Mouse (Mus musculus) forebrain, embryonic 11.5 days (tissue): ENCODE measurements around the gene Mapk3. TPM values are rescaled to one million over a fixed set of nuclear protein-coding genes. Genes with fewer than 3 reads are reported as not detected.

Experiments
- ATAC-seq: fragments of 200-750 bp; cut with Nextera tagmentation; replicated peaks from 2 replicates; pipeline ENCODE4 v1.8.0; 2017; ENCODE audit warnings: moderate TSS enrichment; ENCODE audit not compliant: low FRiP score
- DNase-seq: peaks from one replicate; pipeline ENCODE4 v3.0.0-alpha.2; 2017; ENCODE audit warnings: low spot score
- H3K27ac ChIP-seq: fragments of 300-500 bp; sonication (generic); 2 replicates; pipeline ENCODE4 v1.5.1; 2014; ENCODE audit warnings: low read depth, low read length
- H3K27me3 ChIP-seq: fragments of 300-500 bp; sonication (generic); 2 replicates; pipeline ENCODE4 v1.6.1; 2014; ENCODE audit warnings: mild to moderate bottlenecking, low read length, mixed read lengths; ENCODE audit not compliant: control insufficient read depth, insufficient read depth
- H3K36me3 ChIP-seq: fragments of 300-500 bp; sonication (generic); 2 replicates; pipeline ENCODE4 v1.6.1; 2014; ENCODE audit warnings: mild to moderate bottlenecking, low read length, moderate library complexity, mixed read lengths; ENCODE audit not compliant: control insufficient read depth, insufficient read depth
- H3K4me1 ChIP-seq: fragments of 300-500 bp; sonication (generic); replicated peaks from 2 replicates; pipeline ENCODE4 v1.6.1; 2014; ENCODE audit warnings: low read length, mixed read lengths; ENCODE audit not compliant: control insufficient read depth, insufficient read depth
- H3K4me2 ChIP-seq: fragments of 300-500 bp; sonication (generic); 2 replicates; pipeline ENCODE4 v1.6.1; 2014; ENCODE audit warnings: low read depth, mild to moderate bottlenecking, low read length, moderate library complexity, mixed read lengths; ENCODE audit not compliant: severe bottlenecking
- H3K4me3 ChIP-seq: fragments of 300-500 bp; sonication (generic); 2 replicates; pipeline ENCODE4 v1.5.1; 2014; ENCODE audit warnings: low read depth, low read length
- H3K9ac ChIP-seq: fragments of 300-500 bp; sonication (generic); 2 replicates; pipeline ENCODE4 v1.6.1; 2014; ENCODE audit warnings: low read length
- H3K9me3 ChIP-seq: fragments of 300-500 bp; sonication (generic); 2 replicates; pipeline ENCODE4 v1.6.1; 2016; ENCODE audit warnings: low read length, mixed read lengths; ENCODE audit not compliant: control insufficient read depth
- WGBS: fragments of 180-500 bp; shearing (Covaris S2); extraction: QIAGEN DNeasy Blood & Tissue Kit; methylation state at CpG from one replicate; pipeline ENCODE4 v1.1.7; 2014; 5-methylcytosine and 5-hydroxymethylcytosine counted together
- polyA plus RNA-seq: library from polyadenylated mRNA; unstranded; fragments of >200 nt; fragmentation: Nextera tagmentation; extraction: Ambion mirVana; gene quantifications from 2 replicates; pipeline ENCODE4 v1.2.1, GENCODE M21; 2014

Gene Mapk3
- polyA plus RNA-seq: 40.1 and 50.6 TPM in 2 replicates

- peak within 1 kb of the TSS; percentile 81 for H3K9ac ChIP-seq
- H3K4me2 ChIP-seq: peak within 1 kb of the TSS; percentile 91
- peak within 1 kb of the TSS; percentile 48 for H3K27ac ChIP-seq
- H3K36me3 ChIP-seq: no peaks in the 10 kb centered on the region
- DNase-seq: peak; percentile 95
- H3K27me3 ChIP-seq: no peaks in the 10 kb centered on the region
- H3K9me3 ChIP-seq: no peaks in the 10 kb centered on the region
- WGBS: under 1% methylated on average over 35 of the region's 38 CpGs
- peaks cover 4% of the 10 kb centered on the region; the same call in 1 of the 2 replicates for H3K4me1 ChIP-seq
- H3K4me3 ChIP-seq: peak within 1 kb of the TSS; percentile 73
- peak; percentile 69 for ATAC-seq
Measured at GRCm38 (mm10) chr7:126759050-126759671, at the start of gene Mapk3. Gene Mapk3 (plus strand): TSS chr7:126759601.

- WGBS: 78% methylated on average over 4 of the region's 4 CpGs
- DNase-seq (no peak), ATAC-seq (no peak)
- H3K9ac ChIP-seq: no peak overlapping the region
- H3K4me3 ChIP-seq: no peak overlapping the region
- H3K4me2 ChIP-seq: no peak overlapping the region
- H3K4me1 ChIP-seq: no peaks in the 10 kb centered on the region
- no peaks in the 10 kb centered on the region for H3K9me3 ChIP-seq
- H3K27ac ChIP-seq: no peak overlapping the region
- no peaks in the 10 kb centered on the region for H3K36me3 ChIP-seq
- 0 out of 2 replicates have a peak, but pooled peaks cover 2% of the 10 kb centered on the region for H3K27me3 ChIP-seq
Measured at GRCm38 (mm10) chr7:126710266-126710665, 49.1 kb upstream of the Mapk3 start.

GRCm38 (mm10) chr7:126711910-126712309 lies 47.5 kb upstream of the Mapk3 start:
- Histone ChIP-seq H3K4me1 (no peaks in the 10 kb centered on the region), H3K9me3 (no peaks in the 10 kb centered on the region), H3K9ac (no peak overlapping the region), H3K4me2 (no peak overlapping the region), H3K27ac (no peak overlapping the region), H3K36me3 (no peaks in the 10 kb centered on the region), H3K27me3 (no peaks in the 10 kb centered on the region), H3K4me3 (no peak overlapping the region)
- ATAC-seq (no peak), DNase-seq (no peak)
- WGBS: 81% methylated on average over 3 of the region's 3 CpGs

- ATAC-seq (no peak), DNase-seq (no peak)
- Histone ChIP-seq H3K36me3 (no peaks in the 10 kb centered on the region), H3K27me3 (no peaks in the 10 kb centered on the region), H3K27ac (no peak overlapping the region), H3K4me3 (no peak overlapping the region), H3K9me3 (no peaks in the 10 kb centered on the region), H3K9ac (no peak overlapping the region), H3K4me2 (no peak overlapping the region), H3K4me1 (no peaks in the 10 kb centered on the region)
- 83% methylated on average over 4 of the region's 4 CpGs for WGBS
Measured at GRCm38 (mm10) chr7:126715679-126716078, 43.7 kb upstream of the Mapk3 start.

GRCm38 (mm10) chr7:126717566-126717965 lies 41.8 kb upstream of the Mapk3 start:
- Histone ChIP-seq H3K27ac (no peak overlapping the region), H3K4me2 (no peak overlapping the region), H3K4me1 (no peaks in the 10 kb centered on the region), H3K4me3 (no peak overlapping the region), H3K36me3 (no peaks in the 10 kb centered on the region), H3K9me3 (no peaks in the 10 kb centered on the region), H3K27me3 (no peaks in the 10 kb centered on the region), H3K9ac (no peak overlapping the region)
- ATAC-seq (no peak), DNase-seq (no peak)
- WGBS: 89% methylated on average over 3 of the region's 3 CpGs

GRCm38 (mm10) chr7:126718787-126719337 lies 40.5 kb upstream of the Mapk3 start:
- Histone ChIP-seq H3K27ac (no peak overlapping the region), H3K9me3 (no peaks in the 10 kb centered on the region), H3K36me3 (no peaks in the 10 kb centered on the region), H3K9ac (no peak overlapping the region), H3K27me3 (no peaks in the 10 kb centered on the region), H3K4me1 (no peaks in the 10 kb centered on the region), H3K4me3 (no peak overlapping the region), H3K4me2 (no peak overlapping the region)
- no peak for ATAC-seq
- 95% methylated on average over 5 of the region's 5 CpGs for WGBS
- DNase-seq: no peak

GRCm38 (mm10) chr7:126721635-126722034 lies 37.8 kb upstream of the Mapk3 start:
- Histone ChIP-seq H3K9me3 (no peaks in the 10 kb centered on the region), H3K4me2 (no peak overlapping the region), H3K36me3 (no peaks in the 10 kb centered on the region), H3K4me3 (no peak overlapping the region), H3K4me1 (no peaks in the 10 kb centered on the region), H3K27ac (no peak overlapping the region), H3K27me3 (no peaks in the 10 kb centered on the region), H3K9ac (no peak overlapping the region)
- no peak for DNase-seq
- ATAC-seq: no peak
- WGBS: 93% methylated on average over 13 of the region's 13 CpGs

- no peak overlapping the region for H3K4me2 ChIP-seq
Measured at GRCm38 (mm10) chr7:126725077-126725476, 34.3 kb upstream of the Mapk3 start.

GRCm38 (mm10) chr7:126725667-126726066 lies 33.7 kb upstream of the Mapk3 start:
- DNase-seq: no peak
- WGBS: 87% methylated on average over 5 of the region's 5 CpGs
- H3K36me3 ChIP-seq: no peaks in the 10 kb centered on the region
- H3K27me3 ChIP-seq: no peaks in the 10 kb centered on the region
- no peak overlapping the region for H3K9ac ChIP-seq
- no peaks in the 10 kb centered on the region for H3K4me1 ChIP-seq
- no peak overlapping the region for H3K4me3 ChIP-seq
- no peak overlapping the region for H3K27ac ChIP-seq
- no peak for ATAC-seq
- no peaks in the 10 kb centered on the region for H3K9me3 ChIP-seq
- no peak overlapping the region for H3K4me2 ChIP-seq

More at GRCm38 (mm10) chr7:126725077-126725476, 34.3 kb upstream of the Mapk3 start:
- Histone ChIP-seq H3K9me3 (no peaks in the 10 kb centered on the region), H3K9ac (no peak overlapping the region), H3K36me3 (no peaks in the 10 kb centered on the region), H3K4me3 (no peak overlapping the region), H3K4me1 (no peaks in the 10 kb centered on the region), H3K27ac (no peak overlapping the region), H3K27me3 (no peaks in the 10 kb centered on the region)
- no peak for ATAC-seq
- 84% methylated on average over 3 of the region's 3 CpGs for WGBS
- no peak for DNase-seq
